Mouse (Mus musculus): Measurements from ENCODE around the gene Ctbp2.

GRCm38 (mm10) chr7:133139689-133140336, 15.7 kb upstream of the Ctbp2 start:
- TF ChIP-seq HCFC1 (IDR thresholded peaks at IDR 0.05; ENCODE audit: borderline replicate concordance, insufficient read depth, low read length) (no peak), MAFK (IDR thresholded peaks at IDR 0.05; ENCODE audit: insufficient read depth, low read depth, low read length) (no peak), ZNF384 (IDR thresholded peaks at IDR 0.05; ENCODE audit: low read depth, low read length) (no peak), ZC3H11A (IDR thresholded peaks at IDR 0.05; ENCODE audit: borderline replicate concordance, low read depth, low read length) (no peak), CHD2 (IDR thresholded peaks at IDR 0.05; ENCODE audit: low read depth, low read length) (no peak)
